Mouse (Mus musculus): ENCODE data around the gene Trim15.

Gene Trim15

DNA sequence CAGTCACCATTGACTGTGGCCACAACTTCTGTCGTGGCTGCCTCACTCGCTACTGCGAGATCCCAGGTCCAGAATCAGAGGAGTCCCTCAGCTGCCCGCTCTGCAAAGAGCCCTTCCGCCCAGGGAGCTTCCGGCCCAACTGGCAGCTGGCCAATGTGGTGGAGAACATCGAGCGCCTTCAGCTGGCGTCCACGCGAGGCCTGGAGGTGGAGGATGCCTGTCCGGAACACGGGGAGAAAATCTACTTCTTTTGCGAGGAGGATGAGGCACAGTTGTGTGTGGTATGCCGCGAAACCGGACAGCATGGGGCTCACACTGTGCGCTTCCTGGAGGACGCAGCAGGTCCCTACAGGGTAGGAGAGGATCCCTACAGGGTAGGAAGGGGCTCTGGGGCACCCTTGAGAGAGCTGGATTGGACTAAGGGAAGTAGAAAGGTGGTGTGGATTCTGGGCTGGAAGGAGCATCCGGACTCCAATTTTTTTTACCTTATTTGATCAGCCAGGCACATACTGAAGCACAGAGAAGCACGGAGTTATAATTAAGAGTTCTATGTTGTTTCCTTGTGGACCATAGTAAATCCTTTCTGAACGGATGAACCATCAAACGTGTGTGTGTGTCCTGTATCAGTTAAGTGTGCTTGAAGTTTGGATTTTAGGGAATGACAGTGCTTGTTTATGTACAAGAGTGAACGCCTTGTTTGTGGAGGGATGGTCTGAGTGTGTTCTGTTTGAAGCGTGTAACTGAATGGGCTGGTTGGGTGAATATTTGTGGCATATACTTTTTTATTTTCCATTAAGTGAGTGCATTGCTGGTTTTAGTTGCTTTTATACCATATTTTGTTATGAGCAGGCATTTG, 3.2 kb upstream of the Trim15 start:
- no peak for DNase-seq (ENCODE audit: low read depth, low spot score)

- no peak for DNase-seq (ENCODE audit: low read depth, low spot score)
These were observed 2.4 kb upstream of the Trim15 start, which contains the start of gene Trim10 for GRCm38 (mm10) chr17:36869284-36869954. Gene Trim10, plus strand, starts transcription at chr17:36869574.

DNA sequence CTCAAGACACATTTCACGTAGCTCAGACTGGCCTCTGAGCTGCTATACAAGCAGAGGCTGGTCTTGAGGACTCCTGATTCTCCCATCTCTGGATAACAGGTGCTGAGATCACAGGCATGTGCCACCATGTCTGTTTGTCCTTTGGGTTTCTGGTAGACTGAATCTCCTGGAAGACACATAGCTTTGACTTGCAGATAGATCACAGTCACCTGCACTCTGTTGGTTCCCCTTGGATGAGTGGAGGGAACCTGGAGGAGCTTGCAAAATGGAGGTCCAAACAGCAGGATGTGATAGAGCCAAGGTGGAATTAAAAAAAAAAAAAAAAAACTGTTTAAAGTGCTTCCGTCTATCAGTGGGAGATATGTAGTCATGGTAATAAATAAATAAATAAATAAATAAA, 1.8 kb upstream of the Trim15 start:
- DNase-seq (ENCODE audit: low read depth, low spot score) = no peak

DNA sequence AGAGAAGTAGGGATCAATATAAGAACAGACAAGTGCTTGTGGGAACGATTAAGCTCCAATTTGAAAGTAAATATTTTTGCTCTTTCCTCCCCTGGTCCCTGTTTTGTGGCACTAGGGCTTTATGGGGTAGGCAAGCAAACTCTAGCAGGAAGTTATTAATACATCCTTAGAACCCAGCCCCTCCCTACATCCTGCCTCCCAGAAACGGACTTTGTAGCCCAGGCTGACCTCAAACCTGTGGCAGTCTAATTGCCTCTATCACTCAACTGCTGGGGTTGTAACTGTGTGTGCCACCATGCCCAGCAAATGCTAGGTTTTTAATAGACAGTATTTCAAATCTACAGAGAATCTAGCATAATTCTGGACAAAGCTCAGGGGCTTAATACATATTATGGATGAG, 5.3 kb downstream of the Trim15 start:
- no peak for DNase-seq (ENCODE audit: low read depth, low spot score)

GRCm38 (mm10) chr17:36858181-36858580, 8.8 kb downstream of the Trim15 start:
- DNase-seq (ENCODE audit: low read depth, low spot score) = no peak

- DNase-seq (ENCODE audit: low read depth, low spot score) = no peak
These were observed 10.8 kb downstream of the Trim15 start for GRCm38 (mm10) chr17:36856236-36856635.

- DNase-seq (ENCODE audit: low read depth, low spot score) = no peak
These were observed 11.5 kb downstream of the Trim15 start for GRCm38 (mm10) chr17:36855484-36855883.

DNA sequence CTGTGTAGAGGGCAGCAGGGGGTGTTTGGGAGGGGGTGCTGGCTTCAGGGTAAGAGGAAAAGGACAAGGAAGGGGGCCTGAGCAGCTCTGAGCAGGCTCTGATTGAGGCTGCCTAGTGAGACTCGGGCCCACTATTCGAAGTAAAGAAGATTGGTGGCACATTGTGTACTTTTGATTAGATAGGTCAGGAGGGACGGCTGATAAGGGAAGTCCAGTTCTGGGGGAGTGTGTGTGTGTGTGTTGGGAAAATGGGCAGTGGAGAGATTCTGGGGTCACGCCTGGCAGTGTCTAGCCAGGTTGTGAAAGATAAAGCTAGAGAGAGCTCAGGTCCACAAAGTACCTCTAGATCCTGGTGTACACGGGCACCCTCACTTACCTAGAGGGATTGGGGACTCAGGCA, 15.4 kb downstream of the Trim15 start:
- DNase-seq (ENCODE audit: low read depth, low spot score) = no peak

GRCm38 (mm10) chr17:36851200-36851599, 15.8 kb downstream of the Trim15 start:
- no peak for DNase-seq (ENCODE audit: low read depth, low spot score)

- no peak for DNase-seq (ENCODE audit: low read depth, low spot score)
These were observed 17.0 kb downstream of the Trim15 start for GRCm38 (mm10) chr17:36849992-36850391.

- no peak for DNase-seq (ENCODE audit: low read depth, low spot score)
These were observed 18.1 kb downstream of the Trim15 start for GRCm38 (mm10) chr17:36848911-36849310.

DNA sequence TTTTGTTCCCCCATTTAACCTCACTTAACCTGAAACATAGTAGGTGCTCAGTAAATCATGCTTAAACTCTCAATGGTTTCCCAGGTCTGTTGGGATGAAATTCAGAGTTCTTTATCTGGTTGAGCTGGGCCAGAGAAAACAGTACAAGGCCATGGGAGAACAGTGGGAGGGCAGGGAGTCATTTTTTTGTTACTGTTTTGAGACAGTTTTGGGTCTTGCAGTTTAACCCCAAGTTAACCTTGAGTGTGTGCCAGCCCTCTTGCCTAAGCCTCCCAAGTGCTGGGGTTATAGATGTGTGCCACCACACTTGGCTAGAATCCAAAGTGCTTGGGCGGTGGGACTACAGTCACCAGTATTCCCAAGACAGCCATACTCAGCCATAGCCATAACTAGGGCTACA, 22.3 kb downstream of the Trim15 start:
- DNase-seq (ENCODE audit: low read depth, low spot score) = no peak

- peak; percentile 79 for DNase-seq (ENCODE audit: low read depth, low spot score)
These were observed 22.7 kb downstream of the Trim15 start for GRCm38 (mm10) chr17:36844286-36844719.

GRCm38 (mm10) chr17:36843696-36844095, 23.3 kb downstream of the Trim15 start:
- DNase-seq (ENCODE audit: low read depth, low spot score) = no peak

DNA sequence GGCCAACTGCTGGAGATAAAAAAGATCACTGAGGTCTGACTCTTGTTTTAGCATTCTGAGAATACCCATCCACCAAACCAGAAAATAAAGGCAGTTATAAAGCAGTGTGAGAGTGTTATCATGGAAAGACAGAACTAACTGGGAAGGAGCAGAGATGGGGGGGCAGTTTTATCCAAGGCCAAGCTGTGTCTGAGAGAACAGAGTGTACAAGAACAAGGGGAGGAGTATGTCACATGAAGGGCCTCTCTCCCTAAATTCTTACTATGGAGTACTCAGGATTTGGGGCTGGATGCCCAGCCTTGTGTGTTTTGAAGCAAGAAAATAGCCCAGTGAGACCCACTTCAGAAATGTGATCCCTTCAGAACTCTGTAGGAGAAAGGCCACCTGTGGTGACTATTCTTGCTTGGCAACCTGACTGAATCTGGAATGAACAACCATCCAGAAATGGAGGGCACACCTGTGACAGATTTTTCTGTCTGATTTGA, 26.0 kb downstream of the Trim15 start:
- DNase-seq (ENCODE audit: low read depth, low spot score) = no peak

DNA sequence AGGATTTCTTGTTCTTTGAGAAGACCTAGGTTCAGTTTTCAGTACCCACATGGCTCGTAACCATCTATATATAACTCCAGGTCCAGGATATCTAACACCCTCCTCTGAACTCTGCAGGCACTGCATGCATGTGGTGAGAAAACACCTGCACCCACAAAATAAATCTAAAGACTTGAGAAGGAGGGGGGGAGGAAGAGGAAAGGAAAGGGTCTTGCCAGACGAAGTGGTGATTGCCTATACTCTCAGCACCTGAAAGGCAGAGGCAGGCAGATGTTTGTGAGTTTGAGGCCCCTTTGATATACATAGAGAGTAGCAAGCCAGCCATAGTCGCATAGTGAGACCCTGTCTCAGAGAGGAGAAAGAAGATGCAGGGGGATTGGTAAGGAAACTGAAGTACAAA, 27.1 kb downstream of the Trim15 start:
- DNase-seq (ENCODE audit: low read depth, low spot score) = no peak

GRCm38 (mm10) chr17:36839001-36839400, 28.0 kb downstream of the Trim15 start:
- DNase-seq (ENCODE audit: low read depth, low spot score) = no peak

DNA sequence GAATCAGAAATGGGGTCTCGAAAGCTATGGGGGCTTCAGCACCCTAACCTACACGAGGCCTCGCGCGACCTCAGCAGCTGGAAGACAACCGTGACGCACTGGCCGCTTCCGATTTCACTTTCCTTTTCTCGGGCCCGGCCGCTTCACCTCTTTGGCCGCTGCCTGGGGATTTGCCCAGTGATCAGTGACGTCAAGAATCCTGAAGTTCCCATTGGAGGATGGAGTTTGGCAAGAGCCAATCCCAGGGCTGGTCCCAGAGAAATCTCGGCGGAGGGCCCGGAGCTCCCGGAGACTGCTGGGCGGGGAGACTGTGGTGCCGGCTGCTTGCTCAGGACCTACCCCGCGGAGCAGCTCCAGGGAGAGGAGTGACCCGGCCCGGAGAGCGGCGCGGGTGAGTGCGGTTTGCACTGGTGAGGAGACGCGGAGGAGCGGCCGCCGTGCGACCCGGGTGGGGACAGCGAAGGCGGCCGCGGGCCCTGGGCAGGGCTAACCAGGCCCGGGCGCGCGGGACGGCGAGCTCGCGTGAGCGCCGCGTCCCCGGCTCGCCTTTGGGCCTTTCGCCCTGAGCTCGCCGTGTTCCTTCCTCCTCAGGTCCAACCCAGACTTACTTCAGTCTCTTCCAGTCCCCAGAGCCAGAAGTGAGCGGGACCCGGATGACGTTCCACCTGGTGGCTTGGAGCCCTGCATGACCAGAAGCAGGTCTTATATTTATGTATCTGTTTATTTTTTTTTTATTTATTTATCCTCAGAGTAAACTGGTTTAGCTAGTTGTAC, 29.9 kb downstream of the Trim15 start, which contains the start of gene Trim26:
Gene Trim26, plus strand, starts transcription at position 261 of the 774 bp plus-strand sequence.
- DNase-seq (ENCODE audit: low read depth, low spot score) = peak; percentile 97

- DNase-seq (ENCODE audit: low read depth, low spot score) = no peak
These were observed 30.6 kb downstream of the Trim15 start for GRCm38 (mm10) chr17:36836427-36836812.

DNA sequence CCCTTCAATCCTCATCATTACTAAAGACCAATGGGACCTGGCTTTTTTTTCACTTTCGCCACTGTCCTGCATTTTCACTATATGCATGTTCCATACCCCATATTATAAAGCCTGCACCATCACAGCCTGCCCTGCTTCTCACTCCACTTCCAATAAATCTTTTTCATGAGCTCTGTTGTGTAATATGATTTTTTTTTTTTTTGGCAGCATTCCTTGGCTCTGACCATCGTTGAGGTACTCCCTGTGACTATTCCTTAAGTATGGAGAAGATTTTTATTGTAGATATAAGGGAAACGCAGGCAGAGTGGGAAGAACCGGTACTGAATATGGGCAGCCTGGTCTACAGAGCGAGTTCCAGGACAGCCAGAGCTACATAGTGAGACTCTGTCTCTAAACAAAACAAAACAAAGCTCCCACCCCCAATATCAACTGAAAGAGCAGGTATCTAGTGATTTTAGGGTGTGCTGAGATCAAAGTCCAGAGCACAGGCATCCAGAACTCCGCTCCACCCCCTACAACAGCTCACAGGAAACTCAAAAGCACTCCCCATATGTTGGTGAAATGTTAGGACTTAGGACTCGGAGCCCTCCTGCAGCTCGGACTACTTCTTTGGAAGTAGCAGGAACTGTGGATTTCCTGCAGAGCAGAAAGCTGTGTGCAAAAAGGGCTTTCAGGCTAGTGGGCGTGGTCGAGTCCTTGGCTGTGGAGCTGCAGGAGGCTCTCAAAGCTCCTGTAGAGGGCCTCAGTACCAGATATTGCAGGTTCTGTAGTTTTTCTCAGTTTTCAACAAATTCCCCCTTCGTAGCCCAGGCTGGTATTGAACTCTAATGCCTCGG, 31.2 kb downstream of the Trim15 start:
- DNase-seq (ENCODE audit: low read depth, low spot score) = peak; percentile 90

DNA sequence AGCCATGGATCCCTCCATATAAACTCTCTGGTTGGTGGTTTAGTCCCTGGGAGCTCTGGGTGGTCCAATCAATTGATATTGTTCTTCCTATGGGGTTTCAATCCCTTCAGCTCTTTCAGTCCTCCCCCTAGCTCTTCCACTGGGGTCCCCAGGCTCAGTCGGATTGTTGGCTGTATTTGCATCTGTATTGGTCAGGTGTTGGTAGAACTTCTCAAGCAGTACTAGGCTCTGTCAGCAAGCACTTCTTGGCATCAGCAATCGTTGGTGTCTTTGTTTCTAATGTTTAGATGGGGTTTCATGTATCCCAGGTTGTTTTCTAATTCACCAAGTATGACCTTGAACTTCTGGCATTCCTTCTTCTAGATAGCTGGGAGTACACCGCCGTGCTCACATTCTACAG, 34.3 kb downstream of the Trim15 start:
- peak; percentile 70 for DNase-seq (ENCODE audit: low read depth, low spot score)
